15 mouse cellular contexts compared by ENCODE assay signal in the genomic region with DNA sequence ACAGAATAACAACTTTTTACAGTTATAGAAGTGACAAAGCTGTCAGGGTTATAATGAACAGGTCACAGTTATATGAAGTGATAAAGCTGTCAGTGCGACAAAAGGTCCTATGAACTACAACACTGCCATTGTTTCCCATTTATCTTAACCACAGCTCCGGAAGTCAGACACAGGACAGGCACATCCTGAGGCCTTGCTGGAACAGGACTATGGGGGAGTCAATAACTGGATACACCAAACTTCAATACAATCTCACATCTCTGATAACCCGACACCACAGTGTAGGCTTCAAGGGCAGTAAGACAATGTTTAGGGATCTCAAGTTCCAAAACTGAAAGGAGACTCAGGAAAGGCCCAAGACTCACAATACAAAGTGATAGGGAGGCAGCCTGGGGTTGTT. TPM values are rescaled to one million over a fixed set of nuclear protein-coding genes. Genes with fewer than 3 reads are reported as not detected.
DNase-seq lines count a peak whose midpoint lies in the region; ATAC-seq lines count a peak whose summit lies in the region.
"Had no signal": no experiment of that assay in that cellular context is flagged by ENCODE, and none has a peak within 500 bp of the region (broad histone marks: within the 10 kb centered on the region; RNA-seq: fewer than 3 reads in every experiment).

No protein-coding gene starts in this region.

- WGBS in embryonic facial prominence, embryonic 15.5 days, result 74% methylated on average over 3 of the region's 3 CpGs
- 83% methylated on average over 3 of the region's 3 CpGs for WGBS in embryonic facial prominence, embryonic 10.5 days
- WGBS in kidney, embryonic 16.5 days, result 32% methylated on average over 3 of the region's 3 CpGs
- WGBS in heart, embryonic 16.5 days, result 50% methylated on average over 3 of the region's 3 CpGs

- no peak for DNase-seq in embryonic facial prominence, embryonic 10.5 days (ENCODE audit: low spot score)
- DNase-seq in kidney, postnatal 25 days, result no peak
- DNase-seq in lung, postnatal 36 days, result peak; percentile 37
- DNase-seq in thymus, postnatal 10 days (ENCODE audit: low spot score in 2 of 2), result no peak
- DNase-seq in embryo, embryonic 9.5 days (ENCODE audit: extremely low spot score), result no peak
- DNase-seq: adrenal gland, adult 2 months; cerebellum, postnatal 10 days; kidney, postnatal 14 days had no signal

- no peaks in the 10 kb centered on the region for H3K27me3 ChIP-seq in embryonic facial prominence, embryonic 15.5 days
- H3K27me3 ChIP-seq in embryonic facial prominence, embryonic 10.5 days (replicated peaks; ENCODE audit: low read depth, poor library complexity, severe bottlenecking), result no peaks in the 10 kb centered on the region
- no peaks in the 10 kb centered on the region for H3K27me3 ChIP-seq in kidney, embryonic 16.5 days (ENCODE audit: insufficient read depth, low read length)
- H3K27me3 ChIP-seq in heart, embryonic 16.5 days (ENCODE audit: control insufficient read depth, insufficient read depth, low read length), result no peaks in the 10 kb centered on the region
- H3K27me3 ChIP-seq: embryonic facial prominence, embryonic 13.5 days; forebrain, embryonic 12.5 days; limb, embryonic 15.5 days; midbrain, embryonic 13.5 days had no signal

- H3K4me1 ChIP-seq in embryonic facial prominence, embryonic 15.5 days, result no peaks in the 10 kb centered on the region
- peaks cover 14% of the 10 kb centered on the region for H3K4me1 ChIP-seq in embryonic facial prominence, embryonic 10.5 days
- H3K4me1 ChIP-seq in kidney, embryonic 16.5 days (ENCODE audit: insufficient read depth, low read length), result peaks cover 12% of the 10 kb centered on the region
- H3K4me1 ChIP-seq in heart, embryonic 16.5 days (ENCODE audit: control insufficient read depth, insufficient read depth, low read length), result peaks cover 11% of the 10 kb centered on the region
- H3K4me1 ChIP-seq: embryonic facial prominence, embryonic 13.5 days; forebrain, embryonic 12.5 days; limb, embryonic 15.5 days had no signal

- H3K9ac ChIP-seq in embryonic facial prominence, embryonic 15.5 days, result no peak overlapping the region
- H3K9ac ChIP-seq in kidney, embryonic 16.5 days (replicated peaks; ENCODE audit: low read length), result no peak overlapping the region
- H3K9ac ChIP-seq in heart, embryonic 16.5 days (ENCODE audit: low read length), result no peak overlapping the region
- H3K9ac ChIP-seq: embryonic facial prominence, embryonic 13.5 days; forebrain, embryonic 12.5 days; limb, embryonic 15.5 days; midbrain, embryonic 13.5 days had no signal

- peak overlapping the region; percentile 30; the same call in 1 of the 2 replicates for H3K27ac ChIP-seq in embryonic facial prominence, embryonic 15.5 days (replicated peaks)
- H3K27ac ChIP-seq in embryonic facial prominence, embryonic 10.5 days (replicated peaks), result no peak overlapping the region
- H3K27ac ChIP-seq in kidney, embryonic 16.5 days (ENCODE audit: low read length), result peak overlapping the region; percentile 29; the same call in 1 of the 2 replicates
- peak overlapping the region; percentile 71 for H3K27ac ChIP-seq in heart, embryonic 16.5 days (ENCODE audit: low read length)
- H3K27ac ChIP-seq: embryonic facial prominence, embryonic 13.5 days; forebrain, embryonic 12.5 days; limb, embryonic 15.5 days; midbrain, embryonic 13.5 days had no signal

- no peak overlapping the region for H3K4me2 ChIP-seq in embryonic facial prominence, embryonic 15.5 days (replicated peaks)
- H3K4me2 ChIP-seq in kidney, embryonic 16.5 days (replicated peaks; ENCODE audit: low read depth, low read length), result no peak overlapping the region
- H3K4me2 ChIP-seq in heart, embryonic 16.5 days (ENCODE audit: low read depth, low read length), result no peak overlapping the region
- H3K4me2 ChIP-seq: embryonic facial prominence, embryonic 13.5 days; forebrain, embryonic 12.5 days; limb, embryonic 15.5 days; midbrain, embryonic 13.5 days had no signal

- H3K9me3 ChIP-seq in embryonic facial prominence, embryonic 15.5 days (replicated peaks), result no peaks in the 10 kb centered on the region
- no peaks in the 10 kb centered on the region for H3K9me3 ChIP-seq in embryonic facial prominence, embryonic 10.5 days
- H3K9me3 ChIP-seq in kidney, embryonic 16.5 days (ENCODE audit: low read length), result no peaks in the 10 kb centered on the region
- H3K9me3 ChIP-seq in heart, embryonic 16.5 days (replicated peaks; ENCODE audit: control insufficient read depth, low read length), result no peaks in the 10 kb centered on the region
- H3K9me3 ChIP-seq: embryonic facial prominence, embryonic 13.5 days; forebrain, embryonic 12.5 days; limb, embryonic 15.5 days; midbrain, embryonic 13.5 days had no signal

- no peak for ATAC-seq in embryonic facial prominence, embryonic 15.5 days (ENCODE audit: insufficient number of reproducible peaks, low FRiP score, low TSS enrichment, low read depth)
- ATAC-seq in kidney, embryonic 16.5 days (ENCODE audit: low FRiP score, low TSS enrichment), result no peak
- ATAC-seq in heart, embryonic 16.5 days (replicated peaks; ENCODE audit: extremely low read depth, insufficient read depth, low FRiP score), result peak; percentile 73
- ATAC-seq: midbrain, embryonic 13.5 days had no signal

- no peak overlapping the region for H3K4me3 ChIP-seq in embryonic facial prominence, embryonic 15.5 days (replicated peaks)
- H3K4me3 ChIP-seq in embryonic facial prominence, embryonic 10.5 days, result no peak overlapping the region
- H3K4me3 ChIP-seq in kidney, embryonic 16.5 days (ENCODE audit: low read length), result no peak overlapping the region
- H3K4me3 ChIP-seq in heart, embryonic 16.5 days (ENCODE audit: low read length), result no peak overlapping the region
- H3K4me3 ChIP-seq: embryonic facial prominence, embryonic 13.5 days; forebrain, embryonic 12.5 days; limb, embryonic 15.5 days; midbrain, embryonic 13.5 days had no signal

- 0 out of 2 replicates have a peak, but pooled peaks cover 5% of the 10 kb centered on the region for H3K36me3 ChIP-seq in embryonic facial prominence, embryonic 15.5 days
- H3K36me3 ChIP-seq in embryonic facial prominence, embryonic 10.5 days (replicated peaks), result no peaks in the 10 kb centered on the region
- peaks cover 4% of the 10 kb centered on the region; the same call in 1 of the 2 replicates for H3K36me3 ChIP-seq in kidney, embryonic 16.5 days (ENCODE audit: insufficient read depth, low read length)
- H3K36me3 ChIP-seq in heart, embryonic 16.5 days (ENCODE audit: control insufficient read depth, insufficient read depth), result no peaks in the 10 kb centered on the region
- H3K36me3 ChIP-seq: limb, embryonic 15.5 days had no signal

RNA-seq across cellular contexts. Expression of gene Ttc7b, which starts 45.1 kb away (rescaled TPM):
- polyA plus RNA-seq in embryonic facial prominence, embryonic 15.5 days (2015; fragmentation: Nextera tagmentation; extraction: Ambion mirVana), result 5.0 and 5.6 TPM in 2 replicates
- polyA plus RNA-seq in embryonic facial prominence, embryonic 10.5 days (2016; fragmentation: Nextera tagmentation; extraction: Ambion mirVana), result 4.2 and 4.6 TPM in 2 replicates
- polyA plus RNA-seq in kidney, embryonic 16.5 days (2015; fragmentation: Nextera tagmentation; extraction: Ambion mirVana), result 3.9 and 4.7 TPM in 2 replicates
- polyA plus RNA-seq in heart, embryonic 16.5 days (2015; fragmentation: Nextera tagmentation; extraction: Ambion mirVana), result 6.7 and 7.3 TPM in 2 replicates
